Mouse (Mus musculus) kidney, embryonic 16.5 days (tissue): ENCODE measurements around the gene Pim1. TPM values are rescaled to one million over a fixed set of nuclear protein-coding genes. Genes with fewer than 3 reads are reported as not detected.
"Not testable (repeated sequence)": the region's sequence is repeated elsewhere in the genome, so short reads cannot be mapped to it uniquely, and the experiment has no call there.

Experiments used
- ATAC-seq: fragments of 200-750 bp; cut with Nextera tagmentation; 2 replicates; pipeline ENCODE4 v1.8.0; 2017; ENCODE audit warnings: moderate TSS enrichment; ENCODE audit not compliant: low FRiP score, low TSS enrichment
- H3K27ac ChIP-seq: fragments of 300-500 bp; sonication (generic); 2 replicates; pipeline ENCODE4 v1.5.1; 2014; ENCODE audit warnings: low read length
- H3K27me3 ChIP-seq: fragments of 300-500 bp; sonication (generic); 2 replicates; pipeline ENCODE4 v1.6.1; 2014; ENCODE audit warnings: low read length, control low read depth, mixed read lengths; ENCODE audit not compliant: insufficient read depth
- H3K36me3 ChIP-seq: fragments of 300-500 bp; sonication (generic); 2 replicates; pipeline ENCODE4 v1.6.1; 2014; ENCODE audit warnings: low read length, control low read depth, mixed read lengths; ENCODE audit not compliant: insufficient read depth
- H3K4me1 ChIP-seq: fragments of 300-500 bp; sonication (generic); 2 replicates; pipeline ENCODE4 v1.6.1; 2014; ENCODE audit warnings: low read length, control low read depth, mixed read lengths; ENCODE audit not compliant: insufficient read depth
- H3K4me2 ChIP-seq: fragments of 300-500 bp; sonication (generic); replicated peaks from 2 replicates; pipeline ENCODE4 v1.6.1; 2014; ENCODE audit warnings: low read depth, low read length
- H3K4me3 ChIP-seq: fragments of 300-500 bp; sonication (generic); 2 replicates; pipeline ENCODE4 v1.5.1; 2014; ENCODE audit warnings: mild to moderate bottlenecking, low read length
- H3K9ac ChIP-seq: fragments of 300-500 bp; sonication (generic); replicated peaks from 2 replicates; pipeline ENCODE4 v1.6.1; 2014; ENCODE audit warnings: low read length
- H3K9me3 ChIP-seq: fragments of 300-500 bp; sonication (generic); 2 replicates; pipeline ENCODE4 v1.6.1; 2016; ENCODE audit warnings: low read length, control low read depth
- WGBS: fragments of 180-500 bp; shearing (Covaris S2); extraction: QIAGEN DNeasy Blood & Tissue Kit; methylation state at CpG from one replicate; pipeline ENCODE4 v1.1.7; 2014; 5-methylcytosine and 5-hydroxymethylcytosine counted together
- polyA plus RNA-seq: library from polyadenylated mRNA; unstranded; fragments of >200 nt; fragmentation: Nextera tagmentation; extraction: Ambion mirVana; gene quantifications from 2 replicates; pipeline ENCODE4 v1.2.1, GENCODE M21; 2015

Pim1 gene
- polyA plus RNA-seq, 1 experiment from 2014 or later = 12.5 TPM

DNA sequence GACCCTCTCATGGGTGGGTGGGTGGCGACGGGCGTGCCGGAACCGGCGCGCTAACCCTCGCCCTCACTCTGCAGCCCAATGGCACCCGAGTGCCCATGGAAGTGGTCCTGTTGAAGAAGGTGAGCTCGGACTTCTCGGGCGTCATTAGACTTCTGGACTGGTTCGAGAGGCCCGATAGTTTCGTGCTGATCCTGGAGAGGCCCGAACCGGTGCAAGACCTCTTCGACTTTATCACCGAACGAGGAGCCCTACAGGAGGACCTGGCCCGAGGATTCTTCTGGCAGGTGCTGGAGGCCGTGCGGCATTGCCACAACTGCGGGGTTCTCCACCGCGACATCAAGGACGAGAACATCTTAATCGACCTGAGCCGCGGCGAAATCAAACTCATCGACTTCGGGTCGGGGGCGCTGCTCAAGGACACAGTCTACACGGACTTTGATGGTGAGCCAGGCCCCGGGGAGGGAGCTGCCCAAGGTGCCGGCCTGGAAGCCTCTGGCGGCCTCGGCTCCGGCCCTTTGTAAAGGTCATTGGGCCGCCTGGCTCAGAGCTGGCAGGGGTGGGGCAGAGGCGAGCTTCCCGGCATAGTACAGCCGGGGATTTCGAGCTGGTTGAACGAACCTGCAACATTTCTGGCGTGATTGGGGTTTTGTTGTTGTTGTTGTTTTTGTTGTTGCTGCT is 1.2 kb downstream of the Pim1 start:
- H3K36me3 ChIP-seq = peaks cover 12% of the 10 kb centered on the region; the same call in 1 of the 2 replicates
- no peak; the same call in 1 of the 2 replicates for ATAC-seq
- no peaks in the 10 kb centered on the region for H3K27me3 ChIP-seq
- under 1% methylated on average over 48 of the region's 48 CpGs for WGBS
- H3K9me3 ChIP-seq = no peaks in the 10 kb centered on the region
- H3K4me2 ChIP-seq = peak overlapping the region; percentile 70
- H3K27ac ChIP-seq = peak overlapping the region; percentile 85
- H3K9ac ChIP-seq = peak overlapping the region; percentile 91
- peaks cover 18% of the 10 kb centered on the region for H3K4me1 ChIP-seq
- H3K4me3 ChIP-seq = peak overlapping the region; percentile 98

- peaks cover 18% of the 10 kb centered on the region for H3K4me1 ChIP-seq
- peak overlapping the region; percentile 85 for H3K27ac ChIP-seq
- peak overlapping the region; percentile 70 for H3K4me2 ChIP-seq
- no peaks in the 10 kb centered on the region for H3K27me3 ChIP-seq
- H3K36me3 ChIP-seq = peaks cover 12% of the 10 kb centered on the region; the same call in 1 of the 2 replicates
- peak overlapping the region; percentile 91 for H3K9ac ChIP-seq
- peak overlapping the region; percentile 98 for H3K4me3 ChIP-seq
- no peak for ATAC-seq
- no peaks in the 10 kb centered on the region for H3K9me3 ChIP-seq
- WGBS = 1% methylated on average over 22 of the region's 22 CpGs
Observed at GRCm38 (mm10) chr17:29492269-29493191, 2.0 kb downstream of the Pim1 start.

- WGBS = 77% methylated on average over 11 of the region's 11 CpGs
- no peak for ATAC-seq
- Histone ChIP-seq H3K4me3 (no peak overlapping the region; the same call in 1 of the 2 replicates), H3K9ac (peak overlapping the region; percentile 37; the same call in 1 of the 2 replicates), H3K27ac (peak overlapping the region; percentile 47; the same call in 1 of the 2 replicates), H3K4me2 (peak overlapping the region; percentile 70), H3K36me3 (peaks cover 12% of the 10 kb centered on the region; the same call in 1 of the 2 replicates), H3K9me3 (no peaks in the 10 kb centered on the region), H3K4me1 (peaks cover 18% of the 10 kb centered on the region), H3K27me3 (no peaks in the 10 kb centered on the region)
Observed at GRCm38 (mm10) chr17:29493461-29493980, 3.0 kb downstream of the Pim1 start.

DNA sequence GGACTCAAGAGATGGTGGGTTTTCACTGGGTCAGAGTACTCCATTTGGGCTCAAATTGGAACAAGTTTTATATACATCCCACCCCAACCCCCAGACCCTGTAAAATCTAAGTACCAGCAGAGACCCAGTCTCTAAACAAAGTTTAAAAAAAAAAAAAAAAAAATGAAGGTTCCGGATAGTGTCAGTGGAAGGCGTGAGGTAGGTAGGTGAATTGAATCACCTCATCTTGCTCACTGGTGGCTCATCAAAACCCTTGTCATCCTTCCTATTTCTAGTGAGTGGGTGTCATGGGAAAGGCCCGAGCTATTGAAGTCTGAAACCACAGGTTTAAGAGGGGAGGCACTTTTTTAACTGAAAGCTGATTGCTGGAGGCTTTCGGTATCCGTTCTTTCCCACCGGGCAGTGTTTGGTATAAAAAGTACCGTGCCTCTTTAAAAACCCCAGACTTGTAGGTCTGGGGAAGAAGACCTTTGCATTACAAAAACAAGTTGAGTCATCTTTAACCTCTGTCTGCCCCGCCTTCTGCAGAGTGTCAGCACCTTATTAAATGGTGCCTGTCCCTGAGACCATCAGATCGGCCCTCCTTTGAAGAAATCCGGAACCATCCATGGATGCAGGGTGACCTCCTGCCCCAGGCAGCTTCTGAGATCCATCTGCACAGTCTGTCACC is 3.6 kb downstream of the Pim1 start:
- H3K36me3 ChIP-seq = peaks cover 12% of the 10 kb centered on the region; the same call in 1 of the 2 replicates
- WGBS = 64% methylated on average over 10 of the region's 10 CpGs
- H3K4me3 ChIP-seq = no peak overlapping the region
- no peaks in the 10 kb centered on the region for H3K9me3 ChIP-seq
- H3K27me3 ChIP-seq = no peaks in the 10 kb centered on the region
- no peak overlapping the region for H3K27ac ChIP-seq
- no peak overlapping the region for H3K9ac ChIP-seq
- H3K4me2 ChIP-seq = no peak overlapping the region
- no peak for ATAC-seq
- H3K4me1 ChIP-seq = peaks cover 12% of the 10 kb centered on the region

DNA sequence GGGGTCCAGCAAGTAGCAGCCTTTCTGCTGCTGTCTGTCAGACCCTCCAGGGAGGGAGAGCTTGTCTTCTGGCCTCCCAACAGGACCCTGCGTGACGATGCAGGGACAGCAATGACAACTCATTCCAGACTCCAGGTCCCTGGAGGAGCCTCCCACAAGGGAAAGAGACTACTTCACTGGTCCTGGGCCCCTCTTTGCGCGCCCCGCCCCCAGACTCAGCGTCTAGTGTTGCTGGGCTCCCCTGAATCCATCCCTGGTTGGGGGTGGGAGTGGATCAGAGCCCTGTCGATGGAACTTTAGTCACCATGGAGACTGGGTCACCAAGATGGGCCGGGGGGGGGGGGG is 4.2 kb downstream of the Pim1 start:
- Histone ChIP-seq H3K9me3 (no peaks in the 10 kb centered on the region), H3K4me3 (no peak overlapping the region), H3K27ac (no peak overlapping the region), H3K27me3 (no peaks in the 10 kb centered on the region), H3K36me3 (peaks cover 12% of the 10 kb centered on the region; the same call in 1 of the 2 replicates), H3K4me2 (no peak overlapping the region), H3K9ac (no peak overlapping the region), H3K4me1 (peaks cover 12% of the 10 kb centered on the region)
- no peak for ATAC-seq
- 58% methylated on average over 8 of the region's 8 CpGs for WGBS

- H3K27ac ChIP-seq = no peak overlapping the region
- ATAC-seq = no peak
- no peak overlapping the region for H3K4me3 ChIP-seq
- no peak overlapping the region for H3K4me2 ChIP-seq
- H3K9me3 ChIP-seq = no peaks in the 10 kb centered on the region
- H3K36me3 ChIP-seq = peaks cover 12% of the 10 kb centered on the region; the same call in 1 of the 2 replicates
- 80% methylated on average over 6 of the region's 6 CpGs for WGBS
- peaks cover 12% of the 10 kb centered on the region for H3K4me1 ChIP-seq
- no peak overlapping the region for H3K9ac ChIP-seq
- H3K27me3 ChIP-seq = no peaks in the 10 kb centered on the region
Observed at GRCm38 (mm10) chr17:29496211-29497070, 5.9 kb downstream of the Pim1 start.

- Histone ChIP-seq H3K4me1 (peaks cover 12% of the 10 kb centered on the region), H3K27ac (no peak overlapping the region), H3K9ac (no peak overlapping the region), H3K36me3 (peaks cover 12% of the 10 kb centered on the region; the same call in 1 of the 2 replicates), H3K4me2 (no peak overlapping the region), H3K9me3 (no peaks in the 10 kb centered on the region), H3K4me3 (no peak overlapping the region), H3K27me3 (no peaks in the 10 kb centered on the region)
- WGBS = 93% methylated on average over 3 of the region's 3 CpGs
- no peak for ATAC-seq
Observed at GRCm38 (mm10) chr17:29497071-29497354, 6.5 kb downstream of the Pim1 start.

DNA sequence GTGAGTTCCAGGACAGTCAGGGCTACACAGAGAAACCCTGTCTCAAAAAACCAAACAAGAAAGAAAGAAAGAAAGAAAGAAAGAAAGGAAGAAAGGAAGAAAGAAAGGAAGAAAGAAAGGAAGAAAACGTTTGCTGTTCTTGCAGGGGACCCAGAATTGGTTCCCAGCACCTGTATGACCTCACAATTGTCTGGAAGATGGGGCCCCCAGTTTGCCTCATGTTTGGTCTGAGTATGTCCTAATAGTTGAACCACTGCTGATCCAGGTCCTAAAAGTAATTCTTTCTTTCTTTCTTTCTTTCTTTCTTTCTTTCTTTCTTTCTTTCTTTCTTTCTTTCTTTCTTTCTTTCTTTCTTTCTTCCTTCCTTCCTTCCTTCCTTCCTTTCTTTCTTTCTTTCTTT is 6.9 kb downstream of the Pim1 start:
- H3K27ac ChIP-seq, H3K9me3 ChIP-seq, H3K27me3 ChIP-seq, H3K4me3 ChIP-seq, ATAC-seq, H3K4me2 ChIP-seq, H3K9ac ChIP-seq: not testable (repeated sequence)
- Histone ChIP-seq H3K4me1 (peaks cover 14% of the 10 kb centered on the region), H3K36me3 (peaks cover 12% of the 10 kb centered on the region; the same call in 1 of the 2 replicates)
- 65% methylated on average over 1 of the region's 1 CpGs for WGBS

GRCm38 (mm10) chr17:29498028-29498427 is 7.5 kb downstream of the Pim1 start:
- Histone ChIP-seq H3K9me3 (no peaks in the 10 kb centered on the region), H3K27ac (no peak overlapping the region), H3K4me3 (no peak overlapping the region), H3K36me3 (peaks cover 12% of the 10 kb centered on the region; the same call in 1 of the 2 replicates), H3K4me2 (no peak overlapping the region), H3K9ac (no peak overlapping the region), H3K27me3 (no peaks in the 10 kb centered on the region), H3K4me1 (peaks cover 17% of the 10 kb centered on the region)
- WGBS = 52% methylated on average over 4 of the region's 4 CpGs
- ATAC-seq = no peak
